Mouse (Mus musculus): ENCODE measurements around the gene Lmntd2.

The Lmntd2 gene

GRCm38 (mm10) chr7:141215880-141216733 is 2.2 kb upstream of the Lmntd2 start:
- peak; percentile 55 to 69 for DNase-seq (ENCODE audit: low spot score in 2 of 2)

GRCm38 (mm10) chr7:141215101-141215879 is 1.4 kb upstream of the Lmntd2 start, which contains the start of gene Rassf7:
Gene Rassf7 (plus strand): TSS chr7:141215860.
- peak; percentile 99 for DNase-seq (ENCODE audit: low spot score in 2 of 2)

- DNase-seq (ENCODE audit: low spot score in 2 of 2): no peak
These were observed 430 bp upstream of the Lmntd2 start for GRCm38 (mm10) chr7:141214310-141214709.

- no peak for DNase-seq (ENCODE audit: low spot score in 2 of 2)
These were observed 747 bp downstream of the Lmntd2 start for GRCm38 (mm10) chr7:141213133-141213532.

- DNase-seq (ENCODE audit: low spot score in 2 of 2): no peak
These were observed 3.2 kb downstream of the Lmntd2 start for GRCm38 (mm10) chr7:141210606-141211131.

- no peak for DNase-seq (ENCODE audit: low spot score in 2 of 2)
These were observed 3.7 kb downstream of the Lmntd2 start for GRCm38 (mm10) chr7:141210137-141210536.

GRCm38 (mm10) chr7:141209526-141209925 is 4.4 kb downstream of the Lmntd2 start:
- peak; percentile 33 to 64 for DNase-seq (ENCODE audit: low spot score in 2 of 2)

GRCm38 (mm10) chr7:141206182-141206937 is 7.5 kb downstream of the Lmntd2 start:
- DNase-seq (ENCODE audit: low spot score in 2 of 2): no peak

GRCm38 (mm10) chr7:141205504-141205903 is 8.4 kb downstream of the Lmntd2 start:
- DNase-seq (ENCODE audit: low spot score in 2 of 2): no peak

GRCm38 (mm10) chr7:141204546-141204945 is 9.3 kb downstream of the Lmntd2 start:
- no peak for DNase-seq (ENCODE audit: low spot score in 2 of 2)

GRCm38 (mm10) chr7:141198121-141198520 is 15.8 kb downstream of the Lmntd2 start:
- no peak for DNase-seq (ENCODE audit: low spot score in 2 of 2)

GRCm38 (mm10) chr7:141196619-141197282 is 17.1 kb downstream of the Lmntd2 start:
- no peak for DNase-seq (ENCODE audit: low spot score in 2 of 2)

- no peak for DNase-seq (ENCODE audit: low spot score in 2 of 2)
These were observed 18.1 kb downstream of the Lmntd2 start for GRCm38 (mm10) chr7:141195754-141196153.

GRCm38 (mm10) chr7:141194830-141195229 is 19.1 kb downstream of the Lmntd2 start:
- DNase-seq (ENCODE audit: low spot score in 2 of 2): peak; percentile 95 to 97

- no peak for DNase-seq (ENCODE audit: low spot score in 2 of 2)
These were observed 19.5 kb downstream of the Lmntd2 start for GRCm38 (mm10) chr7:141194409-141194808.

- DNase-seq (ENCODE audit: low spot score in 2 of 2): peak; percentile 98 to 99
These were observed 19.9 kb downstream of the Lmntd2 start, which contains the start of the genes Hras and Lrrc56 for GRCm38 (mm10) chr7:141193948-141194347. Gene Hras (minus strand): TSS chr7:141194005. Gene Lrrc56 (plus strand): TSS chr7:141194157.

GRCm38 (mm10) chr7:141193348-141193856 is 20.5 kb downstream of the Lmntd2 start:
- peak in 1 of 2 experiments; percentile 31 for DNase-seq (ENCODE audit: low spot score in 2 of 2)

GRCm38 (mm10) chr7:141192776-141193347 is 21.0 kb downstream of the Lmntd2 start:
- no peak for DNase-seq (ENCODE audit: low spot score in 2 of 2)

GRCm38 (mm10) chr7:141191796-141192685 is 21.8 kb downstream of the Lmntd2 start:
- no peak for DNase-seq (ENCODE audit: low spot score in 2 of 2)
